Mouse (Mus musculus) mature B cell (primary cell): ENCODE measurements around the gene Igf1r.

ENCODE experiments used
- in situ Hi-C: fragments of 300-500 bp; cut with MboI; formaldehyde crosslinking; loops from 2 replicates; pipeline ENCODE4 v1.14.3; 2019

The Igf1r gene

GRCm38 (mm10) chr7:68227021-68227420 lies 274.4 kb downstream of the Igf1r start:
- in situ Hi-C loops = no loop called here

GRCm38 (mm10) chr7:68227621-68228020 lies 275.0 kb downstream of the Igf1r start:
- in situ Hi-C loops = no loop called here

- in situ Hi-C loops = no loop called here
Measured at GRCm38 (mm10) chr7:68228491-68228890, 275.9 kb downstream of the Igf1r start.

- in situ Hi-C loops = no loop called here
Measured at GRCm38 (mm10) chr7:68230831-68231230, 278.2 kb downstream of the Igf1r start.

- in situ Hi-C loops = no loop called here
Measured at GRCm38 (mm10) chr7:68232521-68232920, 279.9 kb downstream of the Igf1r start.

GRCm38 (mm10) chr7:68233619-68234223 lies 281.1 kb downstream of the Igf1r start:
- in situ Hi-C loops = no loop called here

- in situ Hi-C loops = no loop called here
Measured at GRCm38 (mm10) chr7:68236817-68237216, 284.2 kb downstream of the Igf1r start.

- in situ Hi-C loops = no loop called here
Measured at GRCm38 (mm10) chr7:68239220-68239827, 286.7 kb downstream of the Igf1r start.

GRCm38 (mm10) chr7:68241205-68241604 lies 288.6 kb downstream of the Igf1r start:
- in situ Hi-C loops = no loop called here

GRCm38 (mm10) chr7:68245681-68246080 lies 293.1 kb downstream of the Igf1r start:
- in situ Hi-C loops = loop anchor here (5.0 kb wide), 1 partner anchor 52 kb away; no protein-coding TSS in a partner anchor

GRCm38 (mm10) chr7:68246249-68246648 lies 293.6 kb downstream of the Igf1r start:
- in situ Hi-C loops = loop anchor here (5.0 kb wide), 1 partner anchor 51 kb away; no protein-coding TSS in a partner anchor

GRCm38 (mm10) chr7:68250411-68250810 lies 297.8 kb downstream of the Igf1r start:
- in situ Hi-C loops = no loop called here

GRCm38 (mm10) chr7:68250902-68251301 lies 298.3 kb downstream of the Igf1r start:
- in situ Hi-C loops = no loop called here

GRCm38 (mm10) chr7:68257767-68258166 lies 305.1 kb downstream of the Igf1r start:
- in situ Hi-C loops = no loop called here

- in situ Hi-C loops = no loop called here
Measured at GRCm38 (mm10) chr7:68258326-68259150, 305.9 kb downstream of the Igf1r start.

- in situ Hi-C loops = no loop called here
Measured at GRCm38 (mm10) chr7:68259523-68260081, 307.0 kb downstream of the Igf1r start.

GRCm38 (mm10) chr7:68262612-68263200 lies 310.1 kb downstream of the Igf1r start:
- in situ Hi-C loops = no loop called here

- in situ Hi-C loops = no loop called here
Measured at GRCm38 (mm10) chr7:68263346-68264027, 310.9 kb downstream of the Igf1r start.

GRCm38 (mm10) chr7:68264028-68264453 lies 311.4 kb downstream of the Igf1r start, which contains the start of gene Pgpep1l:
Gene Pgpep1l, minus strand, starts transcription at chr7:68264233.
- in situ Hi-C loops = no loop called here

- in situ Hi-C loops = no loop called here
Measured at GRCm38 (mm10) chr7:68264531-68264930, 311.9 kb downstream of the Igf1r start.

GRCm38 (mm10) chr7:68265391-68265790 lies 312.8 kb downstream of the Igf1r start:
- in situ Hi-C loops = no loop called here
